Mouse (Mus musculus) liver, adult 2 months (tissue): ENCODE results near the gene Szrd1. TPM values are rescaled to one million over a fixed set of nuclear protein-coding genes. Genes with fewer than 3 reads are reported as not detected.
"Not testable (repeated sequence)": the region's sequence is repeated elsewhere in the genome, so short reads cannot be mapped to it uniquely, and the experiment has no call there.

Experiments used
- DNase-seq: peaks from one replicate; pipeline ENCODE4 v3.0.0-alpha.2; 2011; ENCODE audit warnings: low read depth, low spot score; ENCODE audit errors: extremely low read depth
- H3K27ac ChIP-seq: fragments of 200-500 bp; replicated peaks from 2 replicates; pipeline ENCODE4 v1.5.1; 2012; ENCODE audit warnings: low read depth, mild to moderate bottlenecking, control low read depth, inconsistent platforms, low read length; ENCODE audit not compliant: insufficient read depth
- H3K27me3 ChIP-seq: fragments of 200-500 bp; 2 replicates; pipeline ENCODE4 v1.6.1; 2012; ENCODE audit warnings: mild to moderate bottlenecking, moderate library complexity, low read length, inconsistent platforms; ENCODE audit not compliant: control insufficient read depth, insufficient read depth
- H3K36me3 ChIP-seq: fragments of 200-500 bp; 2 replicates; pipeline ENCODE4 v1.6.1; 2012; ENCODE audit warnings: low read length, inconsistent platforms; ENCODE audit not compliant: control insufficient read depth, insufficient read depth
- H3K4me1 ChIP-seq: fragments of 200-500 bp; 2 replicates; pipeline ENCODE4 v1.6.1; 2011; ENCODE audit warnings: low read length; ENCODE audit not compliant: control insufficient read depth, insufficient read depth
- H3K4me3 ChIP-seq: fragments of 200-500 bp; 2 replicates; pipeline ENCODE4 v1.5.1; 2011; ENCODE audit warnings: low read depth, mild to moderate bottlenecking, control low read depth, low read length, moderate library complexity; ENCODE audit not compliant: insufficient read depth
- H3K79me2 ChIP-seq: fragments of 200-500 bp; 2 replicates; pipeline ENCODE4 v1.6.1; 2012; ENCODE audit warnings: inconsistent platforms, mild to moderate bottlenecking, low read length, moderate library complexity; ENCODE audit not compliant: control insufficient read depth, insufficient read depth
- H3K9ac ChIP-seq: fragments of 200-500 bp; 2 replicates; pipeline ENCODE4 v1.6.1; 2012; ENCODE audit warnings: low read depth, mild to moderate bottlenecking, control low read depth, inconsistent platforms, low read length
- CTCF ChIP-seq: fragments of 200-500 bp; IDR thresholded peaks from 2 replicates; pipeline ENCODE4 v1.5.1; 2011; ENCODE audit warnings: low read depth, low read length, control low read depth
- POLR2A ChIP-seq: fragments of 200-500 bp; IDR thresholded peaks from 2 replicates; pipeline ENCODE4 v1.6.1; 2011; ENCODE audit warnings: low read length, control low read depth; ENCODE audit not compliant: insufficient read depth; ENCODE audit errors: extremely low read depth
- WGBS: fragments of 180-500 bp; shearing (Covaris S2); methylation state at CpG from one replicate; pipeline ENCODE4 v1.1.7; 2018; 5-methylcytosine and 5-hydroxymethylcytosine counted together
- polyA plus RNA-seq: library from polyadenylated mRNA; depleted of rRNA; stranded (reverse); fragments of >200 nt; gene quantifications from 2 replicates; pipeline ENCODE4 v1.2.3, GENCODE M21; 2012
- total RNA-seq: library from RNA; depleted of rRNA; stranded (reverse); fragments of >200 nt; gene quantifications from 2 replicates; pipeline ENCODE4 v1.2.3, GENCODE M21; 2014

Gene Szrd1
- total and polyA plus RNA-seq, 2 experiments: 26.6 to 43.6 TPM

GRCm38 (mm10) chr4:141137740-141138139 is 1.8 kb downstream of the Szrd1 start:
- Histone ChIP-seq H3K79me2 (peaks cover 27% of the 10 kb centered on the region; the same call in 1 of the 2 replicates), H3K4me1 (peaks cover 34% of the 10 kb centered on the region)
- WGBS: 38% methylated on average over 3 of the region's 3 CpGs
- 0 out of 2 replicates have a peak, but pooled peaks have one; percentile 1 for TF ChIP-seq CTCF
- not testable (repeated sequence) for H3K27me3 ChIP-seq, H3K4me3 ChIP-seq, H3K27ac ChIP-seq, H3K9ac ChIP-seq, DNase-seq, H3K36me3 ChIP-seq

DNA sequence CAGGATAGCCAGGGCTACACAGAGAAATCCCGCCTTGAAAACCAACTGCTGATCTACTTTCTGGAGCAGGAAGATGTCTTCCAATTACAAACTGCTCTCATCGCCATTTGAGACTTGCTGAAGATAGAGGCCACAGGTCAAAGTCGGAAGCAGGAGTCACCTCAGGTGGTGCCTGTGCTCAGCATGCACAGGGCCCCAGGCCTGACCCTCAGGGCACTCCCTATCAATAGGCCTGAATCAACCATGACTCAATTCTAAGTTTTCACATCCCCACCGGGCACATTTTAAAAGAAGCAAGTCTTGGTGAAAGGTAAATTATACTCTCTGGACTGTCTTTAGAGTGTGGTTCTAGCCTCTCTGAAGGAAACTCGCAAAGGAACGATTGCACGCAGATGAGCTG is 3.4 kb downstream of the Szrd1 start:
- Histone ChIP-seq H3K27ac (peak overlapping the region; percentile 27; the same call in 1 of the 2 replicates), H3K36me3 (no peaks in the 10 kb centered on the region), H3K4me3 (no peak overlapping the region), H3K4me1 (peaks cover 41% of the 10 kb centered on the region), H3K79me2 (peaks cover 27% of the 10 kb centered on the region; the same call in 1 of the 2 replicates), H3K9ac (no peak overlapping the region), H3K27me3 (no peaks in the 10 kb centered on the region)
- WGBS: 52% methylated on average over 7 of the region's 7 CpGs
- DNase-seq: peak; percentile 57
- TF ChIP-seq CTCF (no peak), POLR2A (no peak)

DNA sequence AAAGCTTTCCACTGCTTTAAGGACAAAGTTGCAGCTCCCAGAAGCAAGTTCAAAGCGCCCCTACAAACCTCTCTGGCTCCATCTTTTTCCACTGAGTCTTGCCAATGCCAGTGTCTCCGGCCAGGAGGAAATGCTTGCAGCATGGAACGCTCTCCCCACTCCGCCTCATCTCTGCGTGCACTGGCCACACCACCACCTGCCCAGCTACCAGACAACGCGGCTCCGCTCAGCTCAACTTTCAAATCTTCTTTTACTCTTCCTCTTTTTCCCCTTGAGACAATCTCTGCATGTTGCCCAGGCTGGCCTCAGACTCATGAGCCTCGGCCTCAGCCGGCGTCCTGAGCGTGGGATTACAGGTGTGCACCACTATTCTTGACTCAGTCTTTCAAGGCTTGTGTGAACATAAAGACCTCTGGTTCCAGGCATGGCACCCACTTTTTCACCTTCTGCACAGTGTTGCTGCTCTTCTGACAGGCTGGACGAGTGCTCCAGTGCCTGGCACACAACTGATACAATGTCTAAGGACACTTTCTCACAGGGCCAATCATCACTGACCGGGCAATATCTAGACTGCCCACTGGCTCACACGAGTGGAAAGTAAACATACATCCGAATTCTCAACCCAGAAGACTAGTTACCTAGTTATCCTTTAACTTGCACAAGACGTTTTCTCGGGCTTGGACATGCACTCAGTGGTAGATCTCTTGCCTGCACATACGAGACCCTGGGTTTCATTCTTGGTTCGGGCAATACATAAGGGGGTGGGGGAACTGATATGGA is 4.6 kb downstream of the Szrd1 start:
- TF ChIP-seq POLR2A: 0 out of 2 replicates have a peak, but pooled peaks have one; percentile 20
- TF ChIP-seq CTCF: no peak
- no peaks in the 10 kb centered on the region for H3K36me3 ChIP-seq
- H3K9ac ChIP-seq: peak overlapping the region; percentile 76
- H3K4me1 ChIP-seq: peaks cover 49% of the 10 kb centered on the region
- peak; percentile 96 for DNase-seq
- no peaks in the 10 kb centered on the region for H3K27me3 ChIP-seq
- peak overlapping the region; percentile 70 for H3K4me3 ChIP-seq
- H3K27ac ChIP-seq: peak overlapping the region; percentile 79
- 16% methylated on average over 20 of the region's 20 CpGs for WGBS
- H3K79me2 ChIP-seq: peaks cover 27% of the 10 kb centered on the region; the same call in 1 of the 2 replicates

DNA sequence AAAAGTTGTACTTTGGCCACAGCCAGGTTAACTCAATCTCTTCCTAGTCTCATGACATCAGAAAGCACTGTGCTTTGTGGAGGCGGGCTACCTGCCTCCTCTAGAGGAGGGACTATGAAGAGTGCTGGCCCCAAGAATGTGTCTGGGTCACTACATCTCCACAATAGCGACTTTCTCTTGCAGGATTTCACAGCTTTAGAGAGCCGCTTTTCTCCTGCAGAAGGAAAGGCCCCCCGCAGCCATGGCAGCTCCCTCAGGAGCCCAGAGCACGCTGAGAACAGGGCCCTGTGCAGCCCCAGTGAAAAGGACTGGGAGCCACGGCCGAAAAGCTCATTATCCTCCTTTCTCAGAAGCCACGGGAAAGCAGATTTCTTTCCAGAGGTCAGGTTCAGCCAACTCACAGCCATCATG is 5.5 kb downstream of the Szrd1 start:
- no peaks in the 10 kb centered on the region for H3K27me3 ChIP-seq
- TF ChIP-seq POLR2A (no peak), CTCF (no peak)
- H3K4me3 ChIP-seq: peak overlapping the region; percentile 70
- H3K4me1 ChIP-seq: peaks cover 57% of the 10 kb centered on the region
- peak overlapping the region; percentile 76 for H3K9ac ChIP-seq
- 12% methylated on average over 8 of the region's 8 CpGs for WGBS
- no peaks in the 10 kb centered on the region for H3K36me3 ChIP-seq
- H3K27ac ChIP-seq: peak overlapping the region; percentile 79
- peak; percentile 86 for DNase-seq
- H3K79me2 ChIP-seq: peaks cover 34% of the 10 kb centered on the region; the same call in 1 of the 2 replicates

DNA sequence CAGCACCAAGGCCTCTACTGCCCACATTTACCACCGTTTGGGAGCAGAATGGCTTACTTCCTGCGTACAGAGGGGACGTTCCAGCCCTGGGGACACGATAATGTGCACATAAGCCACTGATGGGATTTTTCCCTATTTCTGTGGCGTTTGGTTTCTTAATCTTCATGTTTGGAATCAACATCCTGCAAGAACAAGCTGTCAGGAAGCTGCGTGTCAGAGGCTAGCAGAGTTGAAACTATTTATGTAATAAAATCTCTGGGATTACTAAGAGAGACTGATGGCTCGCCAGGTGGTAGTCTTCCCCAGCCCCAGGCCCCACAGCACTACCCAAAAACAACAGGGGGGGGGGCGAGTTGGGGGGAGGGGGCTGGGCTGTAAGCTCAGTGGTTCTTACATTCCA is 6.3 kb downstream of the Szrd1 start:
- H3K4me1 ChIP-seq: peaks cover 57% of the 10 kb centered on the region
- H3K9ac ChIP-seq: peak overlapping the region; percentile 51
- WGBS: 12% methylated on average over 8 of the region's 8 CpGs

DNA sequence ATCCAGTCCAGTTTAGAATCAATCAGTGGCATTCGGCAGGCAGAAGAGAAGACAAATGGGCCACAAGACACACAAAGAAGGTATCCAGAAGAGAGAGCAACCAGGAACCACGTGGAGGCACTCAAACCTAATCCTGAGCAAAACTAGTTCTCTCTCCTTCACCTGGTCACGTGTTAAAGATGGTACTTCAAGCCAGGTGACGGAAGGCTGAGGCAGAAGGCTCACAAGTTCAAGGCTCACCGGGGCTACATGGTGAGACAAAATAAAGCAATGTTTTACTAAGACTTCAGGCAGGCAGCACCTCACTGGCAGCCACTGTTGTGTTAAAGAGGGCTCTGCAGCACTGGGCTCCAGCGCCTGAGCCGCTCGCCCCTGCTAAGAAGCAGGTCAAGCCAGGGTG is 7.4 kb downstream of the Szrd1 start:
- H3K79me2 ChIP-seq: peaks cover 29% of the 10 kb centered on the region
- H3K9ac ChIP-seq: peak overlapping the region; percentile 13
- DNase-seq: peak; percentile 55
- 18% methylated on average over 8 of the region's 8 CpGs for WGBS
- TF ChIP-seq POLR2A (no peak), CTCF (no peak)
- H3K27me3 ChIP-seq: no peaks in the 10 kb centered on the region
- peak overlapping the region; percentile 77 for H3K27ac ChIP-seq
- no peaks in the 10 kb centered on the region for H3K36me3 ChIP-seq
- peak overlapping the region; percentile 21; the same call in 1 of the 2 replicates for H3K4me3 ChIP-seq
- H3K4me1 ChIP-seq: peaks cover 57% of the 10 kb centered on the region

More for the DNA sequence above, 6.3 kb downstream of the Szrd1 start:
- Histone ChIP-seq H3K27me3 (no peaks in the 10 kb centered on the region), H3K79me2 (peaks cover 28% of the 10 kb centered on the region; the same call in 1 of the 2 replicates), H3K36me3 (no peaks in the 10 kb centered on the region), H3K4me3 (no peak overlapping the region), H3K27ac (peak overlapping the region; percentile 77)
- DNase-seq: peak; percentile 43
- no peak for TF ChIP-seq POLR2A
- TF ChIP-seq CTCF: no peak
